Mouse (Mus musculus): Measurements from ENCODE around the gene Rnf128. TPM values are rescaled to one million over a fixed set of nuclear protein-coding genes. Genes with fewer than 3 reads are reported as not detected.

Gene Rnf128
- polyA plus RNA-seq (2015; fragmentation: Nextera tagmentation; extraction: Ambion mirVana), result 5.2 and 18.7 TPM in 2 replicates

DNA sequence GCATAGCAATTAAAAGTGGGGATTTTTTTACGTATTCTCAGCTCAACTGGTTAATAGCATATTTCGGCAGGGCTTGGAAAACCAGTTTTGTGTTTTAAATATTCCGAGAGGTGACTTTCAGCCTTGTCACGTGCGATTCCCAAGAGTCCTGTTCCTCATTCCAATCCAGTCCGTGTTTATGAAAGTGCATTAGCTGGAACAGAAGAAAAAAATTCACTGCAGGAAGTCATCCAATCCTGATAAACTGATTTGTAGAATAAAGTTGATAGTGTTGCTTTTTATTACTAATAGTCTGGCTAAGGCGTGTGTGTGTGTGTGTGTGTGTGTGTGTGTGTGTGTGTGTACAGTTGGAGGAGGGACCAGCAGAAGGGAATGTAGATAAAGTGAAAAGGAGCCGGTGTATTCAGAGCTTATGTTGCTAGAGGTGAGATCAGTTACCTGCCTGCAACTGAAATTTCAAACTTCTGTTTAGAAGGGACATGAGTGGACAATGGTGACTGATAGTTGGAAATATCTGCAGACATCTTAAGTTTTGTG lies at the start of gene Rnf128:
TSS of gene Rnf128 (plus strand) at position 392 of the 537 bp plus-strand sequence.
- whole genome bisulfite sequencing, result 76% methylated on average over 8 of the region's 8 CpGs
- Histone ChIP-seq H3K4me3 (replicated peaks) (no peak within 1 kb of the TSS), H3K9ac (replicated peaks) (no peak within 1 kb of the TSS), H3K4me2 (no peak within 1 kb of the TSS), H3K27me3 (replicated peaks) (no peaks in the 10 kb centered on the region; the same call in 1 of the 2 replicates), H3K27ac (replicated peaks) (no peak within 1 kb of the TSS), H3K36me3 (no peaks in the 10 kb centered on the region), H3K9me3 (replicated peaks) (no peaks in the 10 kb centered on the region), H3K4me1 (no peaks in the 10 kb centered on the region)
- ATAC-seq (ENCODE audit: low FRiP score), result no peak

- no peak for ATAC-seq (ENCODE audit: low FRiP score)
- 72% methylated on average over 2 of the region's 2 CpGs for whole genome bisulfite sequencing
- Histone ChIP-seq H3K4me2 (no peak overlapping the region), H3K9me3 (replicated peaks) (no peaks in the 10 kb centered on the region), H3K4me1 (no peaks in the 10 kb centered on the region), H3K27ac (replicated peaks) (no peak overlapping the region), H3K9ac (replicated peaks) (no peak overlapping the region), H3K36me3 (no peaks in the 10 kb centered on the region), H3K27me3 (replicated peaks) (peaks cover 3% of the 10 kb centered on the region; the same call in 1 of the 2 replicates), H3K4me3 (replicated peaks) (no peak overlapping the region)
These were observed 47.0 kb upstream of the Rnf128 start for GRCm38 (mm10) chrX:139516156-139516555.

DNA sequence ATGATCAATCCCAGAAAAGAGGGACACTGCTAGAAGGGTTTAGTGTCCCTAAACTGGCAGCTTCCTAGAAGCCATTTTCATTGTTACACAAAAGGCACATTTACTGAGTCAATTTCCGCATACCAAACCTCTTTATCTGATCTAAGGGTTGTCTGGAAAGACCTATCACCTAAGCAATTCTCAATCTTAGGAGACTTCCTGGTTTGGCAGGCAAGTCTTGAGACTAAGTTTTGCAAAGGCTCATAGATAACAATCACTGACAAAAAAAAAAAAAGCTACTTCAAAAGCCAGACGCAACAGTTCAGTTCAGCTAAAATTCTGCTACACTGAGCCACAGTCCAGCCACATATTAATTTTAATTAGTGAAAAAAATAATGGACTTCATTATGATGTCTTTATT lies 43.9 kb upstream of the Rnf128 start:
- peaks cover under 1% of the 10 kb centered on the region; the same call in 1 of the 2 replicates for H3K27me3 ChIP-seq (replicated peaks)
- H3K27ac ChIP-seq (replicated peaks), result no peak overlapping the region
- H3K9me3 ChIP-seq (replicated peaks), result no peaks in the 10 kb centered on the region
- no peaks in the 10 kb centered on the region for H3K36me3 ChIP-seq
- 85% methylated on average over 2 of the region's 2 CpGs for WGBS
- no peak for ATAC-seq (ENCODE audit: low FRiP score)
- H3K4me3 ChIP-seq (replicated peaks), result no peak overlapping the region
- H3K9ac ChIP-seq (replicated peaks), result no peak overlapping the region
- H3K4me1 ChIP-seq, result no peaks in the 10 kb centered on the region
- no peak overlapping the region for H3K4me2 ChIP-seq

GRCm38 (mm10) chrX:139524303-139525091 lies 38.6 kb upstream of the Rnf128 start:
- Histone ChIP-seq H3K4me2 (no peak overlapping the region), H3K4me3 (replicated peaks) (no peak overlapping the region), H3K27me3 (replicated peaks) (no peaks in the 10 kb centered on the region), H3K36me3 (no peaks in the 10 kb centered on the region), H3K4me1 (no peaks in the 10 kb centered on the region), H3K9ac (replicated peaks) (no peak overlapping the region), H3K9me3 (replicated peaks) (no peaks in the 10 kb centered on the region), H3K27ac (replicated peaks) (no peak overlapping the region)
- no peak for ATAC-seq (ENCODE audit: low FRiP score)
- 78% methylated on average over 5 of the region's 5 CpGs for WGBS

- H3K27ac ChIP-seq (replicated peaks), result no peak overlapping the region
- H3K9ac ChIP-seq (replicated peaks), result no peak overlapping the region
- no peaks in the 10 kb centered on the region for H3K27me3 ChIP-seq (replicated peaks)
- no peak overlapping the region for H3K4me2 ChIP-seq
- WGBS, result 87% methylated on average over 2 of the region's 2 CpGs
- H3K36me3 ChIP-seq, result no peaks in the 10 kb centered on the region
- H3K4me3 ChIP-seq (replicated peaks), result no peak overlapping the region
- ATAC-seq (ENCODE audit: low FRiP score), result no peak
- no peaks in the 10 kb centered on the region for H3K9me3 ChIP-seq (replicated peaks)
- H3K4me1 ChIP-seq, result no peaks in the 10 kb centered on the region
These were observed 37.4 kb upstream of the Rnf128 start for GRCm38 (mm10) chrX:139525724-139526123.

GRCm38 (mm10) chrX:139526984-139527383 lies 36.1 kb upstream of the Rnf128 start:
- Histone ChIP-seq H3K27ac (replicated peaks) (no peak overlapping the region), H3K27me3 (replicated peaks) (no peaks in the 10 kb centered on the region), H3K36me3 (no peaks in the 10 kb centered on the region), H3K4me2 (no peak overlapping the region), H3K4me1 (no peaks in the 10 kb centered on the region), H3K9ac (replicated peaks) (no peak overlapping the region), H3K9me3 (replicated peaks) (no peaks in the 10 kb centered on the region), H3K4me3 (replicated peaks) (no peak overlapping the region)
- no peak for ATAC-seq (ENCODE audit: low FRiP score)
- 90% methylated on average over 4 of the region's 4 CpGs for WGBS

GRCm38 (mm10) chrX:139529678-139530077 lies 33.4 kb upstream of the Rnf128 start:
- H3K27ac ChIP-seq (replicated peaks), result no peak overlapping the region
- H3K36me3 ChIP-seq, result no peaks in the 10 kb centered on the region
- no peaks in the 10 kb centered on the region for H3K9me3 ChIP-seq (replicated peaks)
- no peak overlapping the region for H3K4me2 ChIP-seq
- no peak overlapping the region for H3K4me3 ChIP-seq (replicated peaks)
- H3K4me1 ChIP-seq, result no peaks in the 10 kb centered on the region
- H3K27me3 ChIP-seq (replicated peaks), result no peaks in the 10 kb centered on the region; the same call in 1 of the 2 replicates
- ATAC-seq (ENCODE audit: low FRiP score), result no peak
- no peak overlapping the region for H3K9ac ChIP-seq (replicated peaks)

DNA sequence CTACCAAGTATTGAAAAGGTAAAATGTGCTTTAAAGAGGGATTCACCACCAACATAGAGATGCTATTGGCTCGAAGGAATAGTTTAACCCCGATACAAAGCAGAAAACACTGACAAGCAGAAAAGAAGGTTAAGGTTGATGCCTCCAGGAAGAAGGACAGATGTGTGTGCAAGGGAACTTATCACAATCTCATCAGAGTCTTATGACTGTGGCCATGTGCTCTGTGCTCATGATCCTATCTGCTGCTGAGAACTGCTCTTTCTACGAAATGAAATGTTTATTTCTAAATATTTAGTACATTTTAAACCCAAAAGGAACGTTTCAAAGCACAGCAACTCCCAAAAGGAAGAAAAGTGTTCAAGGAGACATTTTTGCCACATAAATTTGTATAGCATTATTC lies 30.8 kb upstream of the Rnf128 start:
- Histone ChIP-seq H3K9me3 (replicated peaks) (no peaks in the 10 kb centered on the region), H3K4me2 (no peak overlapping the region), H3K4me1 (no peaks in the 10 kb centered on the region), H3K27me3 (replicated peaks) (no peaks in the 10 kb centered on the region; the same call in 1 of the 2 replicates), H3K4me3 (replicated peaks) (no peak overlapping the region), H3K9ac (replicated peaks) (no peak overlapping the region), H3K36me3 (no peaks in the 10 kb centered on the region), H3K27ac (replicated peaks) (no peak overlapping the region)
- 81% methylated on average over 4 of the region's 4 CpGs for WGBS
- ATAC-seq (ENCODE audit: low FRiP score), result no peak

- Histone ChIP-seq H3K9me3 (replicated peaks) (no peaks in the 10 kb centered on the region), H3K36me3 (no peaks in the 10 kb centered on the region), H3K27ac (replicated peaks) (no peak overlapping the region), H3K9ac (replicated peaks) (no peak overlapping the region), H3K4me1 (no peaks in the 10 kb centered on the region), H3K4me3 (replicated peaks) (no peak overlapping the region), H3K27me3 (replicated peaks) (no peaks in the 10 kb centered on the region; the same call in 1 of the 2 replicates), H3K4me2 (no peak overlapping the region)
- 79% methylated on average over 5 of the region's 5 CpGs for WGBS
- no peak for ATAC-seq (ENCODE audit: low FRiP score)
These were observed 25.3 kb upstream of the Rnf128 start for GRCm38 (mm10) chrX:139537641-139538397.

- no peaks in the 10 kb centered on the region for H3K9me3 ChIP-seq (replicated peaks)
- no peak overlapping the region for H3K4me2 ChIP-seq
- ATAC-seq (ENCODE audit: low FRiP score), result no peak
- no peaks in the 10 kb centered on the region for H3K4me1 ChIP-seq
- H3K36me3 ChIP-seq, result no peaks in the 10 kb centered on the region
- H3K9ac ChIP-seq (replicated peaks), result no peak overlapping the region
- WGBS, result 67% methylated on average over 7 of the region's 7 CpGs
- no peak overlapping the region for H3K4me3 ChIP-seq (replicated peaks)
- H3K27me3 ChIP-seq (replicated peaks), result no peaks in the 10 kb centered on the region
- no peak overlapping the region for H3K27ac ChIP-seq (replicated peaks)
These were observed 19.4 kb upstream of the Rnf128 start for GRCm38 (mm10) chrX:139543726-139544125.

DNA sequence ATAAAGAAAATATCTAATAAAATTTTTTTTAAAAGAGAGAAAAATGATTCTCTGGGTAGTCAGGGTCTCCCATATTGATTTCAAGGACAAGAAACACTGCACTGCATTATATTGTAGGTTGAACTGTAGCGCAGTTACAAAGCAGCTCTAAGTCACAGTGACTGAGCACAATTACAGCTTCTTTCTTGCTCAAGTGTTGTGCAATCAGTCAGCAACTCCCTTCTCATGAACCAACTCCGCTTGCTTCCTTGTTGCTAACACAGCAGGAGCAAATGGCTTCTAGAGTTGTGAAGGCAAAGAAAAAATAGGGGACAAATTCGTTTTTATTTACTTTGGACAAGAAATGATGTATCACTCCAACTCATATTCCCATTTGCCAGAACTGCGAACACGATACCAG lies 12.7 kb upstream of the Rnf128 start:
- no peak overlapping the region for H3K4me2 ChIP-seq
- H3K9me3 ChIP-seq (replicated peaks), result no peaks in the 10 kb centered on the region
- H3K4me3 ChIP-seq (replicated peaks), result no peak overlapping the region
- H3K27me3 ChIP-seq (replicated peaks), result no peaks in the 10 kb centered on the region
- no peak overlapping the region for H3K27ac ChIP-seq (replicated peaks)
- no peaks in the 10 kb centered on the region for H3K36me3 ChIP-seq
- ATAC-seq (ENCODE audit: low FRiP score), result no peak
- 72% methylated on average over 5 of the region's 5 CpGs for WGBS
- no peaks in the 10 kb centered on the region for H3K4me1 ChIP-seq
- no peak overlapping the region for H3K9ac ChIP-seq (replicated peaks)

- Histone ChIP-seq H3K27ac (replicated peaks) (no peak overlapping the region), H3K4me3 (replicated peaks) (no peak overlapping the region)
- ATAC-seq (ENCODE audit: low FRiP score), result no peak
These were observed 11.0 kb upstream of the Rnf128 start for GRCm38 (mm10) chrX:139552090-139552489.

More at GRCm38 (mm10) chrX:139552090-139552489, 11.0 kb upstream of the Rnf128 start:
- WGBS, result 89% methylated on average over 2 of the region's 2 CpGs
- no peaks in the 10 kb centered on the region for H3K27me3 ChIP-seq (replicated peaks)
- no peaks in the 10 kb centered on the region for H3K9me3 ChIP-seq (replicated peaks)
- H3K4me2 ChIP-seq, result no peak overlapping the region
- H3K36me3 ChIP-seq, result no peaks in the 10 kb centered on the region
- H3K9ac ChIP-seq (replicated peaks), result no peak overlapping the region
- no peaks in the 10 kb centered on the region for H3K4me1 ChIP-seq

Data from neural tube, embryonic 15.5 days (tissue).